Mouse (Mus musculus): Measurements from ENCODE around the gene Btbd9. TPM values are rescaled to one million over a fixed set of nuclear protein-coding genes. Genes with fewer than 3 reads are reported as not detected.

Btbd9 gene
- polyA plus RNA-seq, 1 experiment, result 80.3 TPM

DNA sequence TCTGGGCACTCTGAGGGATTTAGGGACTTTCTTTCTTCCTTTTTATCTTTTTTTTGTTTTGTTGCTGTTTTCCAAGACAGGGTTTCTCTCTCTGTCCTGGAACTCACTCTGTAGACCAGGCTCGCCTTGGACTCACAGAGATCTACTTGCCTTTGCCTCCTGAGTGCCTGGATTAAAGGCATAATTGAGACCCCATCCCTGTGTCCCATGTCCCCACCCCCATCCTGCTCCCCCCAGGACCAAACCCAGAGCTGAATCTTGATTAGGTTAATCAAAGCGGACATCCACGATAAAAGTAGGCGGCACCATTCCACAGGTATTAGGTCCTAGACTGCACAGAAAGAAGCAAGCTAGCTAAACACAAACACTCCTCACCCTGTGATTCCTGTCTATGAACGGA is 28.7 kb upstream of the Btbd9 start:
- Histone ChIP-seq H3K27me3 (replicated peaks) (no peaks in the 10 kb centered on the region), H3K4me3 (replicated peaks) (no peak overlapping the region), H3K36me3 (replicated peaks; ENCODE audit: low read length) (peaks cover 86% of the 10 kb centered on the region), H3K4me1 (peaks cover 47% of the 10 kb centered on the region), H3K9me3 (no peaks in the 10 kb centered on the region)
- TF ChIP-seq FLI1 (IDR thresholded peaks at IDR 0.05; ENCODE audit: low read length) (no peak), GATA1 (IDR thresholded peaks at IDR 0.05; ENCODE audit: borderline replicate concordance, low read length) (no peak)

DNA sequence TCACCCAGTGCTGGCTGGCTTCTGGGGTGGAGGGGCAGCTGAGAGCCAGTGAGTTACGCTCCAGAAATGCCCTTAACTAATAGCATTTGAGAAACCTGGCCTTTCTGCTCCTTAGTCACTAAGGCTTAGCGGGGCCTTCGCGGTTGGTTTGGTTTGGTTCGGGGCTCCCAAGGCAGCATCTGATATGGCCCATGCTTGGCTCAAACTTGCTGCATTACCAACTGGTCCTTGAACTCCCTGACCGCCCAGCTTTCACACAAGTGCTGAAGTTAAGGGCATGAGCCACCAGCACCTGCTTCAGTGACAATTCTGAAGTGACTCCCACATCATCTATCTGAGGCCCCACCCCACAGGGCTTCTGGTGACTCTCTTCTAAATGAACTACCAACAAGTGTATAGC is 28.0 kb upstream of the Btbd9 start:
- Histone ChIP-seq H3K4me3 (replicated peaks) (no peak overlapping the region), H3K36me3 (replicated peaks; ENCODE audit: low read length) (peaks cover 89% of the 10 kb centered on the region), H3K9me3 (no peaks in the 10 kb centered on the region), H3K27me3 (replicated peaks) (no peaks in the 10 kb centered on the region), H3K4me1 (peaks cover 40% of the 10 kb centered on the region)
- TF ChIP-seq GATA1 (IDR thresholded peaks at IDR 0.05; ENCODE audit: borderline replicate concordance, low read length) (no peak), FLI1 (IDR thresholded peaks at IDR 0.05; ENCODE audit: low read length) (no peak)

DNA sequence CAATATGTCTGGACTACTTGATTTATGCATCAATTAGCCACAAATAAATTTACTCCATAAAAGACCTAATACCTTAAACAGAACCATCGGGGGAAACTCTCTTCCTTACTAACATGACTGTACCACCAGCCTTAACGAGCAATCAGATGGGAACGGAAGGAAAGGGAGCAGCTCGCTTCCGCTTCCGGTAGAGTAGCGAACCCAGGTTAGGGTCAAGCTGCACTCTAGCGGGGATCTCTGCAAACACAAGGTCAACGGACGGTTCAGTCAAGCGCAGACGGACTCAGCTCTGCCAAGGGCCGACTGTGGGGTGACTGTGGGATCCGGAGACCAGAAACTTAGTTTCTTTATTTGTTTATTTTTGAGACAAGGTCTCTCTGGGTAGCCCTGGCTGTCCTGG is 25.9 kb upstream of the Btbd9 start:
- Histone ChIP-seq H3K9me3 (0 out of 2 replicates have a peak, but pooled peaks cover 2% of the 10 kb centered on the region), H3K36me3 (replicated peaks; ENCODE audit: low read length) (peaks cover 95% of the 10 kb centered on the region), H3K27me3 (replicated peaks) (no peaks in the 10 kb centered on the region), H3K4me1 (peaks cover 20% of the 10 kb centered on the region), H3K4me3 (replicated peaks) (no peak overlapping the region)
- no peak for TF ChIP-seq FLI1 (IDR thresholded peaks at IDR 0.05; ENCODE audit: low read length)
- no peak for TF ChIP-seq GATA1 (IDR thresholded peaks at IDR 0.05; ENCODE audit: borderline replicate concordance, low read length)

DNA sequence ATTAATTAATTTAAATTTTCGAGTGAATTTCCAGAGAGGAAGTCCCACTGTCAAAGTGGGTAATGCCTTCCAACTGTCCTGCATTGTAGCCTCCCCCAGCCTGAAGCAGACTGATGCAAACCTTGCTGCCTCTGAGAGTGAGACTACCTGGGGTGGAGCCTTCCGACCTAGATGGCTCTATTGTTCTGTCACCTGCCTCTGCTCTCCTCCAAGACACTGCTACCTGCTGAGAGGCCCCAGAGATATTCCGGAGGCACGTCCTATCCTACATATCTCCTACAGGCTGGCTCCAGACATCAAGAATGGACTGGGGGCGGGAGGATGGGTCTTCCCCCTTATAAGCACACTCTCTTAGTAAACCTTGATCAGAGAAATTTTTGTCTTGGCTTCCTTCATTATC is 22.0 kb upstream of the Btbd9 start:
- Histone ChIP-seq H3K4me3 (replicated peaks) (no peak overlapping the region), H3K27me3 (replicated peaks) (no peaks in the 10 kb centered on the region), H3K9me3 (0 out of 2 replicates have a peak, but pooled peaks cover 2% of the 10 kb centered on the region), H3K4me1 (0 out of 2 replicates have a peak, but pooled peaks cover 7% of the 10 kb centered on the region), H3K36me3 (replicated peaks; ENCODE audit: low read length) (peaks cover 93% of the 10 kb centered on the region)
- TF ChIP-seq FLI1 (IDR thresholded peaks at IDR 0.05; ENCODE audit: low read length), result no peak
- no peak for TF ChIP-seq GATA1 (IDR thresholded peaks at IDR 0.05; ENCODE audit: borderline replicate concordance, low read length)

DNA sequence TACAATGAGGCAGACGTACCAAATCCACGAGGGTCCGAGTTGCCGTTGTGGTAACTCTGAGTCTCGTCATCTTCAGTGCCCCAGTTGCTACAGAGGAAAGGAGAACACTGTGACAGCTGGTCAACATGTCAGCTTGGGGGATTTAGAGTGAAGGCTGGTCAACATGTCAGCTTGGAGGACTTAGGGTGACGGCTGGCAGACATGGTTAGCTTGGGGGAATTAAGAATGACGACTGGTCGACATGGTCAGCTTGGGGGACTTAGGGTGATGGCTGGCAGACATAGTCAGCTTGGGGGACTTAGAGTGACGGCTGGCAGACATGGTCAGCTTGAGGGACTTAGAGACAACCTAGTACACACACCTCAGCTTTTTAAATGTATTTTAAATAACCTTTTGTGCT is 21.5 kb upstream of the Btbd9 start:
- Histone ChIP-seq H3K4me1 (0 out of 2 replicates have a peak, but pooled peaks cover 7% of the 10 kb centered on the region), H3K27me3 (replicated peaks) (no peaks in the 10 kb centered on the region), H3K4me3 (replicated peaks) (peak overlapping the region; percentile 31), H3K9me3 (0 out of 2 replicates have a peak, but pooled peaks cover 2% of the 10 kb centered on the region), H3K36me3 (replicated peaks; ENCODE audit: low read length) (peaks cover 93% of the 10 kb centered on the region)
- TF ChIP-seq FLI1 (IDR thresholded peaks at IDR 0.05; ENCODE audit: low read length) (no peak), GATA1 (IDR thresholded peaks at IDR 0.05; ENCODE audit: borderline replicate concordance, low read length) (no peak)

DNA sequence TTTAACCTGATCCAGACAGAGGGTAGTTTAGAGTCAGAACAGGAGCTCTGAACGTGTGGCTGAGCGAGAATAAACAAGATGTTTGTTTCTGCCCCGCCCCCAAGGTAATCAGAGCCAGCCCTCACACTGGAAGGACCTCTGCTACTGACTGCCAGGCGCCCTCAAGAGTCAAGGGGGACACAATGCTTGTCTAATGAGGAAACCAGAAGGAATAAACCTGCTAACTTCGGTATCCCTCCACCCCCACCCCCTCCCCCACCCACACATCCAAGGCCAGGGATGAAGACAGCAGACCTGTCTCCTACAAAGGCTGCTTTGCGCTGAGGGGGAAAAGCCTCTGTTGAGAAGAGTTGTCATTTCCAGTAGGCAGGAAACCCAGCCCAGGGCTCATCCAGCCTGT is 18.6 kb upstream of the Btbd9 start:
- 0 out of 2 replicates have a peak, but pooled peaks cover 2% of the 10 kb centered on the region for H3K9me3 ChIP-seq
- TF ChIP-seq FLI1 (IDR thresholded peaks at IDR 0.05; ENCODE audit: low read length) (no peak), GATA1 (IDR thresholded peaks at IDR 0.05; ENCODE audit: borderline replicate concordance, low read length) (no peak)
- H3K4me1 ChIP-seq, result peaks cover 13% of the 10 kb centered on the region
- H3K4me3 ChIP-seq (replicated peaks), result no peak overlapping the region
- H3K27me3 ChIP-seq (replicated peaks), result no peaks in the 10 kb centered on the region
- H3K36me3 ChIP-seq (replicated peaks; ENCODE audit: low read length), result peaks cover 81% of the 10 kb centered on the region

DNA sequence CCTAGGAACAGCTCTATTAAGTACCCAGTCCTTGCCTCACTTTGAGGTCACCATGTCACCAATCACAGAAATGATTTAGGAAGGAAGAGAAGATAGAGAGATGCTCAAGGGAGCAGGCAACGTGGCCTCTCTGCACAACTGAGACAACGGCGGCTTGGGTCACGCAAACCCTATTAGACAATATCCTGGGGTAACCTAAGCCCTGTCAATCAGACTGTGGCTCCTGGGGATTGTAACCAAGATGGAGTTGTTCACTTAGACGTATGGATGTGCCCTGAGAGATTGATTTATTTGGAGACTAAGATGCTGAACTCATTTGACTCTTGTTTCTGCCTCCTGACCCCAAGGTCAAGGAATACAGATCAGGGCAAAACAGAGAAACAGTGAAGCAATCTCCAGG is 18.1 kb upstream of the Btbd9 start:
- TF ChIP-seq GATA1 (IDR thresholded peaks at IDR 0.05; ENCODE audit: borderline replicate concordance, low read length), result no peak
- Histone ChIP-seq H3K4me3 (replicated peaks) (no peak overlapping the region), H3K4me1 (peaks cover 13% of the 10 kb centered on the region), H3K27me3 (replicated peaks) (no peaks in the 10 kb centered on the region), H3K36me3 (replicated peaks; ENCODE audit: low read length) (peaks cover 76% of the 10 kb centered on the region), H3K9me3 (0 out of 2 replicates have a peak, but pooled peaks cover 2% of the 10 kb centered on the region)

DNA sequence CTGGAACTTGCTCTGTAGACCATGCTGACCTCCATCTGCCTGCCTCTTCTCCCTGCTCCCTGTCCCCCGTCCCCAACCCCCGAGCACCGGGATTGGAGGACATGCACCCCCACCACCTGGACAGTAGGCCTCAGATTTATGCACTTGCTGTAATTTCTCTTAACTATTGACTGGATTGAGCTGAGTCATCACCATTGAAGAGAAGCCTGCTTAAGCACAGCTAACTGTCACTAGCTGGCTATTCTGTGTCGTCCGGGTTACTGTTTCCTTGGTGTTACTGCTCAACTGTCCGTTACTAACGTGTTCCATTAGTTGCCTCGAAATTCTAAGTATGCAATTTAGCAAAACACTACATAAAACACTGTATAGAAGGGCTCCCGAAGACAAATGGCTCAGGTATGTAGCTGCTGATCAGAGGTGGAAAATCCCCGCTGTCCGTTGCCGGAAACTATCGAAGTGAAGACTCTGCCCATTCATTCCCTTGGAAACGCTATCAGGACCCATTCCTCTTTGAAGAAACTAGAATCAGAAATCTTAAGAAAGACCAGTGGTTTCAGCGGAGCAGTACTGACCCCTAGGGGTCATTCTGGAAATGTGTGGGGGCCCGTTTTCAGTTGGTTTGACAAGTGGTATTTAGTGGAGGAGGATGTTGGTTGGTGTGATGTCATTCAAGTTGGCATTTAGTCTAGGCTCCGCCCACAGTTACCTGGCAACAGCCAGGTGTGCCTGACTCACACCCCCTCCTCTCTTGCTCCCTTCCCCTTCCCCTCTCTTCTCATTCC is 14.3 kb upstream of the Btbd9 start:
- Histone ChIP-seq H3K4me3 (replicated peaks) (no peak overlapping the region), H3K9me3 (no peaks in the 10 kb centered on the region), H3K36me3 (replicated peaks; ENCODE audit: low read length) (peaks cover 39% of the 10 kb centered on the region), H3K27me3 (replicated peaks) (peaks cover 2% of the 10 kb centered on the region), H3K4me1 (peaks cover 23% of the 10 kb centered on the region)
- no peak for TF ChIP-seq GATA1 (IDR thresholded peaks at IDR 0.05; ENCODE audit: borderline replicate concordance, low read length)
- TF ChIP-seq FLI1 (IDR thresholded peaks at IDR 0.05; ENCODE audit: low read length), result no peak

DNA sequence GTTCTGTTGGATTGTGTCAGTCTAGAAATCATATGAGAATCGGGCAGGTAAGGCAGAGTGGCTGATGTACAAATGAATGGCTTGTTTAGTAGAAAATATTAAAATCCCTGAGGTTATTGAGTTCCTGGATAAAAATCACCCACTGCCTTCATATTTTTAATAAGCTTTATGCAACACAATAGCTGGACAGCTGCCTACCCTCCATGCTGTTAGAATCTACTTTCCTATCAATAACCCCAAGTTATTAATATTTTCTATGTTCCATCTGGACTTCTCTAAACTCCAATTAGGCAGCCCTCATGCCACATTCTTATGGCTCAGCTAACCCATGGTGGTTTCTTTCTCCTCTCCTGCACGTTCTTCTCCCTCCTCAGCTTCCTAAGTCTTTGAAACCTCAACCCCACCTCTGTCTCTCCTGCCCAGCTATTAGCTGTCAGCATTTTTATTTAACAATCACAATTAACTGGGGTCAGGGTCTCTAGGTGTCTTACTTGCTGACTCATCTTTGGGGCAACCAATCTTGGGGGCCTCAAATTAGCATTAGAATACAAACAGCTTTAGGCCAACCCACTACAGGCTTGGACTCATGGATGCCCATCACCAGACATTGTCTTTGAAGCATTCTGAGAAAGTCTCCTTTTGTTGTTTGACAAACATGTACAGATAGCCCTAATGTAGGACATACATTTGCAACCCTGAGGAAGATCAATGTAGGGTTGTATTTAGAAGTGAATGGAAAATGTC is 7.1 kb upstream of the Btbd9 start:
- Histone ChIP-seq H3K4me3 (replicated peaks) (no peak overlapping the region), H3K9me3 (no peaks in the 10 kb centered on the region), H3K4me1 (peaks cover 16% of the 10 kb centered on the region), H3K36me3 (replicated peaks; ENCODE audit: low read length) (peaks cover 6% of the 10 kb centered on the region), H3K27me3 (replicated peaks) (peaks cover 6% of the 10 kb centered on the region)
- no peak for TF ChIP-seq FLI1 (IDR thresholded peaks at IDR 0.05; ENCODE audit: low read length)
- TF ChIP-seq GATA1 (IDR thresholded peaks at IDR 0.05; ENCODE audit: borderline replicate concordance, low read length), result no peak

DNA sequence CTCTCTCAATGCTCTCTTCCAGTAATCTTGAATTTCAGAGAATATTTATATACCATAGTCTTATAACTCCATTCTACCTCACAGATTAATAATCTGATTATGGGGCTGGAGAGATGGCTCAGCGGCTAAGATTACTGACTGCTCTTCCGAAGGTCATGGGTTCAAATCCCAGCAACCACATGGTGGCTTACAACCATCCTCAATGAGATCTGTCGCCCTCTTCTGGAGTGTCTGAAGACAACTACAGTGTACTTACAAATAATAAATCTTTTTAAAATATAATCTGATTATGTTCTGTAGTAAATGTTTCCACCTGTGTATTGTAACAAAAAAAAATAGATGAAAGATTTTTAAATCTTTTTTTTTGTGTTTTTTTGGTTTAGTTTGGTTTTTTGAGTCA is 6.0 kb upstream of the Btbd9 start:
- peaks cover 6% of the 10 kb centered on the region for H3K36me3 ChIP-seq (replicated peaks; ENCODE audit: low read length)
- H3K9me3 ChIP-seq, result no peaks in the 10 kb centered on the region
- TF ChIP-seq GATA1 (IDR thresholded peaks at IDR 0.05; ENCODE audit: borderline replicate concordance, low read length), result no peak
- no peak for TF ChIP-seq FLI1 (IDR thresholded peaks at IDR 0.05; ENCODE audit: low read length)
- H3K4me1 ChIP-seq, result peaks cover 17% of the 10 kb centered on the region
- H3K4me3 ChIP-seq (replicated peaks), result no peak overlapping the region
- H3K27me3 ChIP-seq (replicated peaks), result peaks cover 6% of the 10 kb centered on the region

Measured in megakaryocyte, embryonic 14.5 days (primary cell).